Mouse (Mus musculus) embryonic stem cell, embryonic (primary cell): Measurements from ENCODE around the gene Rfxank.

Experiments used
- CTCF ChIA-PET, 4 experiments: fragments of 300-600 bp in 2 of 4; fragments of 350-600 bp in 2 of 4; sonication (Branson Sonifier 250); formaldehyde crosslinking; loops; one replicate each; lab custom pipeline; 2022; ENCODE audit warnings: inconsistent platforms in 2 of 4; lab: Charles Lee
- POLR2A ChIA-PET, 4 experiments: fragments of 300-600 bp in 2 of 4; fragments of 350-600 bp in 2 of 4; sonication (Branson Sonifier 250); formaldehyde crosslinking; loops; one replicate each; lab custom pipeline; 2022; ENCODE audit warnings: antibody characterized with exemption in 4 of 4, inconsistent platforms in 1 of 4; lab: Charles Lee

Rfxank gene

GRCm38 (mm10) chr8:70139026-70139857 is at the start of gene Rfxank, which contains the start of the genes Borcs8 and Mef2b:
TSS of gene Rfxank (minus strand) at chr8:70139154.
TSS of gene Borcs8 (plus strand) at chr8:70139499.
TSS of gene Mef2b (plus strand) at chr8:70139711.
- ChIA-PET POLR2A (interaction anchor here (0.5 to 5.5 kb wide), 35 partner anchors 8 to 485 kb away, joined by 3 to 40 read pairs (median 4); partner anchors contain the start of genes Slc25a42 (in 2 of the 4), Fkbp8 (in 1 of the 4), Gatad2a (in 1 of the 4) and Mau2 (in 1 of the 4)), CTCF (interaction anchor here in 1 of 4 experiments (0.7 to 1.1 kb wide), 3 partner anchors 10 to 21 kb away, joined by 3 to 5 read pairs (median 3); no protein-coding TSS in a partner anchor)

GRCm38 (mm10) chr8:70188707-70189106 is 49.8 kb upstream of the Rfxank start:
- CTCF ChIA-PET, result no interaction called here
- POLR2A ChIA-PET, result interaction anchor here in 1 of 4 experiments (0.8 to 1.5 kb wide), 2 partner anchors 15 to 23 kb away, joined by 3 to 4 read pairs; partner anchors contain the start of gene Slc25a42

- POLR2A ChIA-PET, result interaction anchor here (0.6 to 1.9 kb wide), 10 partner anchors 9 to 263 kb away, joined by 3 to 7 read pairs (median 3); partner anchors contain the start of genes Slc25a42 (in 1 of the 4) and Tmem161a (in 1 of the 4)
- CTCF ChIA-PET, result interaction anchor here in 2 of 4 experiments (0.6 kb wide), 3 partner anchors 11 to 78 kb away, joined by 4 to 8 read pairs (median 6); no protein-coding TSS in a partner anchor
Observed at GRCm38 (mm10) chr8:70183194-70183593, 44.2 kb upstream of the Rfxank start.

- POLR2A ChIA-PET, result interaction anchor here in 2 of 4 experiments (0.5 to 1.9 kb wide), 11 partner anchors 9 to 118 kb away, joined by 3 to 7 read pairs (median 3); partner anchors contain the start of genes Slc25a42 (in 2 of the 2) and Tmem161a (in 2 of the 2)
- CTCF ChIA-PET, result interaction anchor here in 2 of 4 experiments (1.1 kb wide), 2 partner anchors 15 to 29 kb away, joined by 3 read pairs; no protein-coding TSS in a partner anchor
Observed at GRCm38 (mm10) chr8:70181903-70182252, 42.9 kb upstream of the Rfxank start.

- POLR2A ChIA-PET, result interaction anchor here in 2 of 4 experiments (0.5 to 1.9 kb wide), 12 partner anchors 8 to 118 kb away, joined by 3 to 7 read pairs (median 4); partner anchors contain the start of genes Slc25a42 (in 2 of the 2) and Tmem161a (in 2 of the 2)
Observed at GRCm38 (mm10) chr8:70181212-70181902, 42.4 kb upstream of the Rfxank start.

GRCm38 (mm10) chr8:70179082-70179481 is 40.1 kb upstream of the Rfxank start:
- CTCF ChIA-PET, result interaction anchor here in 1 of 4 experiments (0.6 kb wide), 1 partner anchor 13 kb away, joined by 3 read pairs; no protein-coding TSS in a partner anchor
- POLR2A ChIA-PET, result interaction anchor here in 1 of 4 experiments (1.0 to 2.1 kb wide), 3 partner anchors 33 to 90 kb away, joined by 3 to 5 read pairs (median 3); partner anchors contain the start of gene Slc25a42

More at GRCm38 (mm10) chr8:70181212-70181902, 42.4 kb upstream of the Rfxank start:
- CTCF ChIA-PET, result interaction anchor here in 2 of 4 experiments (1.1 kb wide), 2 partner anchors 15 to 29 kb away, joined by 3 read pairs; no protein-coding TSS in a partner anchor

- CTCF ChIA-PET, result interaction anchor here in 1 of 4 experiments (0.6 kb wide), 1 partner anchor 35 kb away, joined by 3 read pairs; no protein-coding TSS in a partner anchor
Observed at GRCm38 (mm10) chr8:70178231-70178630, 39.3 kb upstream of the Rfxank start.

GRCm38 (mm10) chr8:70174079-70174478 is 35.1 kb upstream of the Rfxank start:
- ChIA-PET POLR2A (interaction anchor here in 3 of 4 experiments (0.7 to 4.2 kb wide), 10 partner anchors 9 to 172 kb away, joined by 3 to 27 read pairs (median 3); partner anchors contain the start of genes Nr2c2ap (in 1 of the 3) and Slc25a42 (in 1 of the 3)), CTCF (interaction anchor here in 2 of 4 experiments (0.6 kb wide), 2 partner anchors 97 to 329 kb away, joined by 3 read pairs; no protein-coding TSS in a partner anchor)

More at GRCm38 (mm10) chr8:70178231-70178630, 39.3 kb upstream of the Rfxank start:
- POLR2A ChIA-PET, result interaction anchor here in 1 of 4 experiments (2.1 kb wide), 1 partner anchor 34 kb away, joined by 5 read pairs; the partner anchor contains the start of gene Slc25a42

- POLR2A ChIA-PET, result interaction anchor here in 3 of 4 experiments (0.6 to 4.2 kb wide), 24 partner anchors 8 to 527 kb away, joined by 3 to 35 read pairs (median 4); partner anchors contain the start of genes Nr2c2ap (in 1 of the 3) and Slc25a42 (in 1 of the 3)
- CTCF ChIA-PET, result interaction anchor here in 2 of 4 experiments (0.6 to 0.9 kb wide), 2 partner anchors 21 to 255 kb away, joined by 3 read pairs; no protein-coding TSS in a partner anchor
Observed at GRCm38 (mm10) chr8:70173320-70173719, 34.4 kb upstream of the Rfxank start.

GRCm38 (mm10) chr8:70172043-70172681 is 33.2 kb upstream of the Rfxank start, which contains the start of gene Tmem161a:
TSS of gene Tmem161a (plus strand) at chr8:70172356.
- ChIA-PET POLR2A (interaction anchor here in 3 of 4 experiments (0.5 to 4.2 kb wide), 54 partner anchors 9 to 1880 kb away, joined by 3 to 35 read pairs (median 4); partner anchors contain the start of genes Slc25a42 (in 3 of the 3), Nr2c2ap (in 2 of the 3), Borcs8 (in 1 of the 3) and Gdf1 (in 1 of the 3)), CTCF (interaction anchor here in 3 of 4 experiments (0.5 to 1.3 kb wide), 14 partner anchors 12 to 333 kb away, joined by 3 to 7 read pairs (median 3); partner anchors contain the start of genes Tm6sf2 (in 2 of the 3), Homer3 (in 1 of the 3) and Slc25a42 (in 1 of the 3))

GRCm38 (mm10) chr8:70171240-70171639 is 32.3 kb upstream of the Rfxank start:
- ChIA-PET POLR2A (interaction anchor here in 3 of 4 experiments (0.8 to 4.2 kb wide), 23 partner anchors 10 to 546 kb away, joined by 3 to 35 read pairs (median 5); partner anchors contain the start of genes Slc25a42 (in 2 of the 3), Borcs8 (in 1 of the 3), Mef2b (in 1 of the 3) and Nr2c2ap (in 1 of the 3)), CTCF (interaction anchor here in 1 of 4 experiments (1.0 to 1.3 kb wide), 2 partner anchors 13 to 112 kb away, joined by 3 to 4 read pairs; partner anchors contain the start of gene Homer3)

GRCm38 (mm10) chr8:70170748-70171147 is 31.8 kb upstream of the Rfxank start:
- ChIA-PET POLR2A (interaction anchor here in 2 of 4 experiments (0.8 to 4.2 kb wide), 15 partner anchors 11 to 321 kb away, joined by 3 to 35 read pairs (median 6); partner anchors contain the start of genes Borcs8 (in 1 of the 2), Mef2b (in 1 of the 2), Nr2c2ap (in 1 of the 2) and Rfxank (in 1 of the 2)), CTCF (no interaction called here)

GRCm38 (mm10) chr8:70170116-70170515 is 31.2 kb upstream of the Rfxank start:
- CTCF ChIA-PET, result no interaction called here
- POLR2A ChIA-PET, result interaction anchor here in 2 of 4 experiments (0.6 to 4.2 kb wide), 6 partner anchors 10 to 53 kb away, joined by 3 to 34 read pairs (median 4); partner anchors contain the start of genes Borcs8 (in 1 of the 2), Mef2b (in 1 of the 2) and Rfxank (in 1 of the 2)

GRCm38 (mm10) chr8:70166504-70167110 is 27.7 kb upstream of the Rfxank start:
- CTCF ChIA-PET, result interaction anchor here (0.5 to 2.2 kb wide), 34 partner anchors 8 to 955 kb away, joined by 3 to 20 read pairs (median 3); partner anchors contain the start of genes Gm20422 (in 1 of the 4), Hapln4 (in 1 of the 4), Homer3 (in 1 of the 4) and Slc25a42 (in 1 of the 4)
- POLR2A ChIA-PET, result interaction anchor here in 3 of 4 experiments (0.5 to 1.8 kb wide), 16 partner anchors 8 to 417 kb away, joined by 3 to 8 read pairs (median 5); partner anchors contain the start of genes Mef2b (in 1 of the 3) and Zfp963 (in 1 of the 3)

GRCm38 (mm10) chr8:70163316-70163715 is 24.4 kb upstream of the Rfxank start:
- CTCF ChIA-PET, result no interaction called here
- POLR2A ChIA-PET, result interaction anchor here in 2 of 4 experiments (0.6 to 1.5 kb wide), 6 partner anchors 11 to 106 kb away, joined by 3 to 8 read pairs (median 4); partner anchors contain the start of gene Slc25a42 (in 1 of the 2)
